Mouse (Mus musculus) lung, postnatal 25 days (tissue): Measurements from ENCODE around the gene Cxcr6.

Experiments used
- DNase-seq: peaks from one replicate; pipeline ENCODE4 v3.0.0; 2022; ENCODE audit warnings: low spot score

Cxcr6 gene

DNA sequence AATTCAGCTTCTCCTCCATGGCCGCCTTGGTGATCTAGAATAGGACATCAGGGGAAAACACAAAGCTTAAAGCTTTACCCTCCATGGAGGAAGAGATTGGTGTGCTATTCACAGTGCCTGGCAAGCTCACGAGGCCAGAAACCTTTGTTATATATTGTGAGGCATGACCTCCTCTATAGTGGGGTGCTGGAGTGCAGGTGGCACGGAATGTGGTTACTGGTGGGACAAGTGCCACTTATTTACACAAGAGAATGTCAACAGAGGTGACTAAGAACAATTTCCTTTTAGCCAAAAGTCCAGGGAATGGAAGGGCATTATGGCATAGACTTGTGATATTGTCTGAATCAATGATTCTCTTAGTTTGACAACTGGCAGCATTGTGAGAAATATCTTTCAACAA is 20.4 kb downstream of the Cxcr6 start:
- DNase-seq = peak; percentile 50

DNA sequence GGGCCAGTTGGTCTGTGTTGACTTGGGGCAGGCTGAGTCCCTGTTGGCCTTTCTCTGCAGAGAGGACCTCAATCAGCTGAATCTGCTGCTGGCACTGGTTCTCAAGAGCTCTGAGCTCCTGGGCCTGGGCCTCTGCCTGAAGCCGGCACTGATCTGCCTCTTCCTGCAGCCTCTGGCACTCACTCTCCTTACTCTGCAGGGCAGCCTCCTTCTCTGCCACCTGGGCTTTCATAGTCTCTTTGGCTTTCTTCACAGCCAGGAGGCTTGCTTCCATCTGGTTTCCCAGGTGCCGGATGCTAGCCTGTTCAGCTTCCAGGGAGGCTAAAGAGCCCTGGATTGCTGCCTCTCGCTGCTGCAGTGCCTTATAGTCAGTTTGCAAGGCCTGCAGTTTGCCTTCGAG is 22.6 kb downstream of the Cxcr6 start:
- no peak for DNase-seq

DNA sequence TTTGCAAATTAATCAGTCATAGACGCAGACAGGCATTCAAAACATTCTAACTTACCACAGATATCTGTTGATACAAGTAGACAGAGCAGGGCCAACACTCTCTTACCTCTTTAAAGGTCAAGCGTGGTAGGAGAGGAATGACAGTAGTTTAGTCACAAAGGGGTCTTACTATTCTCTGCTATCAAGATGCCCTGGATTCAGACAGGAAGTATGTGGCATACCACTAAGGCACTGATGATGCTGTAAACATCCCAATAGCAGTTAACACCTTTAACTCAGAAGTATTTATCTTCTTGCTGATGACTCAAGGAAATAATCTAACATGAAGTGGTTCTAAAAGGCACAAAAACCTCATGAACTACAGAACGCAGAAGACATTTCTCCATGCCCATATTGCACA is 29.6 kb downstream of the Cxcr6 start:
- DNase-seq = no peak

DNA sequence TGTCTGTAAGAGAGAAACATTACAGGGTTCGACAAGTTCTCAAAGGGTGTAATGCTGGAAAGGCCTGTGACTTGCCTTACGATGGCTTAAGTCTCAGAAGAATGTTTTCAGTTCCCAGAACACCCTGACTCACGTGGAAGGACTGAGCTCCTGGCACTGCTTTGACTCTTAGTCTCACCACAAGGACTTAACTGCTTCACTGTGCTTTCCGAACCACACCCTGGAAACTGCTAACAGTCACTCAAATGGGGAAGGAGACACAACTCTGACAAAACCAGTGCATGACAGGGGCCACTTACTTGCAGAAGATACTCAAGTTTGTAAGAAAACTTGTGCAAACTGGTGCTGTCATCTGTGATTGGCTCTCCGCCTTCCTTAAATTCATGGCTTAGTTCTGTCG is 34.0 kb downstream of the Cxcr6 start:
- DNase-seq = peak; percentile 50

DNA sequence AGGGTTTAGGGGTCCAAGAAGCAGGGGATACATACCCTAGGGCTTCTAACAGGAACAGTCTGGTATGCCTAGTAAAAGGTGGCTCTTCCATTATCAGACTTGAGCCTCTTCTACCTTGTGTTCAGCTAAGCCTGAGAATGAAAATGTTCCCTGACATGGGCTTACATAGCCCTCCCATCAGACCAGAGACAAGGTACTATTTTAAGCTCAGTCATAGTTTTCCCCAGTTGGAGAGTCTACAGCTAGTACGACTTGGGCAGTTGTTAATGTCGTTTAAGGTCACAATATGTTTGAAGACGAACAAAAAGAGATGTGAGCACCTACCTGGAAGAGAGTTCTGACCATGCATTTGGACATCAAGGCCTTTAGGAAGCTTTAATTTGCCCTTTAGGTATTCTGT is 38.2 kb downstream of the Cxcr6 start:
- no peak for DNase-seq

DNA sequence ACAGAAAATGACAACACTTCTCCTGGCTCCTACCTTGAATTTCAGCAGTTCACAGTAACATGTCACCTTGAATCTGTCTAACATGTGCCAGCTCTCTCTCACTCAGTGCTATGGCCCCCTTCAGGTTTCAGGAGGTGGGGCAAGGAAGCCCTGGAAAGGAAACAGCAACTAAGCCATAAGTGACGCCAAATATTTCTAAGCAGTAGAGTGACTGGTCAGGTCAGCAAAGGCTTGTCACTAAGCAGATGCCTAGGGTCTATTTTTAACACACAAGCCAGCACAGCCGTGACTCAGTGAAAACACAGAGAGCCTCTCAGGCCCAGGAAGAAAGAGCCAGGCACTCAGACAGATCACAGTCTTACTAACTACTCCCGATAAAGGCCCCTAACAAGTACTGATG is 38.8 kb downstream of the Cxcr6 start:
- no peak for DNase-seq

DNA sequence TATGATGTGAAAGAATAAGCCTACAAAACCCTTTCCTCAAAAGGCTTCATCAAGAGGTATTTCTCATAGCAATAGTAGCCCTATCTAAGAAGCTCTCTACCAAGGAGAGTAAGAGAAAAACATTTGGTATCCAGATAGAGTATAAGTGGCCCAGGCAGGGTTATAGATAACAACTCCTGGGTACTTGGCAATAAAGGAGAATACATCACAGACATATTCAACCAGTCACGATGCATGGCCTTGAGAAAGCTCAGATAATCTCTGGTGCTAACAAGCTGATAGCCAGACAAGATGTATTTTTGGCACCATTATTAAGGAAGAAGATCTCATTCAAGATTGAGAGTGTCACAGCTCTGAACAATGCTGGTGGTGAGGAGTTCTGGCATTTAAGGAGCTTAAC is 40.2 kb downstream of the Cxcr6 start:
- no peak for DNase-seq

DNA sequence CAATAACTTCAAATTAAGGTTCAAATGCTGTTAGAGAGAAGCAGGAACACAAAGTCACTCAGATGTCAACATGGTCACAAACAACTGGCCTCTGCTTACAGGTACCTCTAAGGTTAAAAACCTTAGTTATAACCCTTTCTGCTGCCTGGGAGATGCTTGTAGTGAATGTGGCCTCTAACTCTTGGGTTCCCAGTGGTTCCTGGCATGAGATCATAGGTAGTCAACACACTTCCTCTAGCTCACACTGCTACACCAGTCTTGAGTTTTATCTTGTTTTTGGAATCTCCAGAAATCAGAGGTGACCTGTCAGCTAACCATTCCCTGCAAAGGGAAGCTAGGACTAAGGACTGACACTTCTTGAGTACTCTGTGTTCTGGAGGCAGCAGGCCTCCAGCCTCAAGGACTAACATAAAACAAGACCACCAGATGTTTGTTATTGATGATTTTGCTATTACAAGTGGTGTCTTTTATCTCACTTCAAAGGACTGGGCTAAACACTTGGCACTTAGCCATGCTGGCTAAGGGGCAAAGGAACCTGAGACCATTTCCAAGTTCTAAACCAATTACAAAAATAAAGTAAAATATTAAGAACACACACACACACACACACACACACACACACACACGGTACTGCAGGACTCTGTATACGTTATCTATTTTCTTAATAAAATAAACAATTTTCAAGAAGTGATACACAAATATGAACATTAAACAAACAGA is 43.9 kb downstream of the Cxcr6 start:
- DNase-seq = no peak

DNA sequence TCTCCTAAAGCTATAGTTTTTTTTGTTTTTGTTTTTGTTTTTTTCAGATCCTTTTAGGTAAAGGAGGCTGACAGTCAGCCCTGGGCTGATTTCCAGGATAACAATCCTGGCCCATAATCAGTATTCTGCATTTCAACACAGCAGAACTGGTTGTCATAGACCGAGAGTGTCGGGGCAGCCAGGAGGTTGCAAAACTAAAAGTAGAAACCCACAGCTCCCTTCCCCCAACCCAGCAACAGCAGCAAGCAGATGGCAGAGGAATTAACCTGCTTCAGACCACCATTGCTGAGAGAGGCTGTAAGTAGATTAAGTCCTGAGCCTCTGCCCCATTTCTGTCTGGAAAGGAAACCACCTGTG is 44.4 kb downstream of the Cxcr6 start:
- DNase-seq = peak; percentile 69

DNA sequence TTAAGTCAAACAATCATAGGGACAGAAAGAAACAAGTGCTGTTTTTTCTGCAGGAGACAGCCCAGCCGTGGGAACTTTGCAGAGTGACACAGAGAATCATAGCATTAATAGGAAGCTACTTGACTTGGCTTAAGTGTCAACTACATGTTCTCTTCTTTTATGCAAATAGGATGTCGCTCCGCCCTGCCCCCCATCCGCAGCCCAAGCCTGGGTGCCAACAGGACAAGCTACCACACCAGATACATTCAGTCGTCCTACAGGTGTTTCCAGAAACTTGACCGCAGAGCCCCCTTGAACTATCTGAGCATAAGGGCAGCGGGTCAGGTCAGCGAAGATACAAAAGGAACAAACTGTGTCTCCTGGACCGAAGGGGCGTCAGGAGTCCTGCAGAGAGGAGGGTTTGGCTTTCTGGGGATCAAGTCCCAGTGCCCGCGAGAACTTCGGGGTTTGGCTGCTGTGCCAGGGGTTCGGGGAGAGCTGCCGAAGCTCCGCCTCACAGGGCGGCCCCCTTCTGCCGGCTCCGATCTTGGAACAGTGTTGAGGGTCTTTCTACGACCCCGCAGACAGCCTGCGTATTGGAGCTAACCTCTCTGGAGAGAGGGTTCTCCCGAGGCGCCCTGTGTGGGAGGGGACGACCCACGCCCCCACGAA is 44.9 kb downstream of the Cxcr6 start:
- DNase-seq = peak; percentile 73

DNA sequence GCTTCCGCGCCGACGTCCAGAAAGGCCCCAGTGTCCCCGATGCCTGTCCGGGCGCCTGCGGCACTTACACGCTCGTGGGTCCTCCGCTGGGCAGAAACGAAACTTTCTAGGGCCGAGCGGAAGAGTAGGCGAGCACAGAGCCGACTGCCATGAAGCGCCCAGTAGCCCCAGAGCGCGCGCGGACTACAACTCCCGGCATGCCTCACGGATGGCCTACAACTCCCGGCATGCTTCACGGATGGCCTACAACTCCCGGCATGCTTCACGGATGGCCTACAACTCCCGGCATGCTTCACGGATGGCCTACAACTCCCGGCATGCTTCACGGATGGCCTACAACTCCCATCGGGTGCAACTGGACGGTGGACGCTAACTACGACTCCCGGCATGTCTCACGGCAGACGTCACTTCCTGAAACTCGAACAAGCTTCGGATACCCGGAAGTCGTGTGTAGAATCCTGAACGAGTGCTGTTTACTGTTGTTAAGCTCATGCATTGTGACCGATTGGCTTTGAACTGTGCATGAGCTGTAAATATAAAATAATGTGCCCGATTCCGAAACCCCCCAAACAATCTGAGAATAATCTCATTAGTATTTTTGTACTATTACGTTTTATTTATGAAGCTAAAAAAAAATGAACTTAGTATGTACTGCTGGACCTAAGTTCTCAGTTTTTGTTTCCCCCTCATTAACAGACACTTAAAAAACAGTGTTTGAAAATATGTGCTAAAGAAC is 45.6 kb downstream of the Cxcr6 start, which contains the start of gene Fyco1:
TSS of gene Fyco1 (minus strand) at position 187 of the 736 bp plus-strand sequence.
- DNase-seq = peak; percentile 99

DNA sequence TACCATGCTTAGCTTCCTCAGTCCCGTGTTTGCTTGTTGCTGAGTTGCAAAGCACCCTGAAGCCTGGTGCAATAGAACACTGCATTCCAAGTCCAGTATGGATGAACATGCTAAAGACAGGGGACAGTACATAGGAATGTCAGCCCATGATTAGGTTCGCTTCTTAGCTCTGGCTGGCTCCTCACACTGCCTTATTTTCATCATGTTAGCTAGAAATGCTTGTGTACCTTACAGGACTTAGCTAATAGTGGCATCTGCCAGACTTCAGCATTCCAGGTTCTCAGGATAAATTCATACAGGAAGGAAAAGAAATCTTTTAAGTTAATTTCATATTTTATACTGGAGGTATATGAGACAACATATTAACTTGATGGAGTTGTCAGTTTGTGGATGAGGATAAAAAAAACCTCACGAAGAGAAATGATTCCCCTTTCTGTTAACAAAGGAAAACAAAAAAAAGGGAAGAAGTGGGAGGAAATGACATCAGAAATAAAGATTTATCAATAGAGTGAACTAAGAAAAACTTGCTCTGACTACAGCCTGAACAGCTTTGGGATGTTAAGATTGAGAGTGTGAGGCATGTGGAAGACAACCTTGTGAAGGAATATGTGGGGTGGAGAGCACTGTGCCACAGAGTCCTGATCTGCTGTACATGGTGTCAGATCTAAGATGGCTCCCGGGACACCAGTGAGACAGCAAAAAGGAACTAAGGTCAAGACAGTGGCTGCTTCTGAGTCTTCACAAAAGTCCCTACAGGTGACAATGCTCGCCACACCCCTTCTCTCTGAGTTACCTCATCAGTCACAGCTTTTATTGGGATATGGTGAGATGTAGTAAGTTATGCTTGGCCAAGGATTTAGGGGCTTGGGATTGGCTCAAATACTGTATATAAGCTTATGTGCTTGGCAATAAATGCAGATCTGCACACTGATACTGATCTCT is 46.4 kb downstream of the Cxcr6 start:
- no peak for DNase-seq

DNA sequence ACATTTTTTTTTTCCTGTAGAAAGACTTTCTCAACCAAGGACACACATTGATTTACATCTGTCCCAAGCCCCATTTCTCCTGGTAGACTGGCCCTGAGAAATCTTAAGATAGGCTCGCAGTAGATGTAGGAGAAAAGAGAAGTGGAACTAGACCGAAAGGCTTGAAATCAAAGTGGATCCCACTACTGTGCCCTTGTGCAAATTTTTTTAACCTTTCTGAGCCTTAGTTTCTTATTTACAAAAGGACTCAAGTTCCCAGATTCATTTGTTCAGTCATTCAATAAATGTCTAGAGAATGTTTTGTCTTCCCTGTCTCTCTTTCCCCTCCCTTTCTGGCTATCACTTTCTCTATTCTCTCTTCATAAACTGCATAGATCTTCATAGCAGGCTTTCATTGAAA is 50.6 kb downstream of the Cxcr6 start:
- DNase-seq = no peak
